Mouse (Mus musculus) thymus, adult 18-20 months (tissue): ENCODE results near the gene Gm28053.
"Not testable (repeated sequence)": the region's sequence is repeated elsewhere in the genome, so short reads cannot be mapped to it uniquely, and the experiment has no call there.

Experiments used
- DNase-seq, 2 experiments: peaks; one replicate each; pipeline ENCODE4 v3.0.0; 2022; ENCODE audit warnings: mixed read lengths in 2 of 2

Gm28053 gene

GRCm38 (mm10) chr6:48718455-48718854 lies at the start of gene Gm28053, which contains the start of gene Gimap7:
TSS of gene Gm28053 (plus strand) at chr6:48718607.
TSS of gene Gimap7 (plus strand) at chr6:48718621.
- peak; percentile 68 to 85 for DNase-seq

GRCm38 (mm10) chr6:48669446-48669969 lies 48.9 kb upstream of the Gm28053 start:
- DNase-seq, result no peak

GRCm38 (mm10) chr6:48674291-48675058 lies 43.9 kb upstream of the Gm28053 start:
- DNase-seq, result no peak

GRCm38 (mm10) chr6:48675400-48675930 lies 42.9 kb upstream of the Gm28053 start:
- no peak for DNase-seq

GRCm38 (mm10) chr6:48675931-48676859 lies 42.2 kb upstream of the Gm28053 start, which contains the start of gene Gimap9:
TSS of gene Gimap9 (plus strand) at chr6:48676129.
- peak; percentile 73 to 85 for DNase-seq

- DNase-seq, result no peak
Measured at GRCm38 (mm10) chr6:48676860-48677415, 41.5 kb upstream of the Gm28053 start.

GRCm38 (mm10) chr6:48677492-48678345 lies 40.7 kb upstream of the Gm28053 start:
- DNase-seq, result no peak

- no peak for DNase-seq
Measured at GRCm38 (mm10) chr6:48678391-48678790, 40.0 kb upstream of the Gm28053 start.

- no peak for DNase-seq
Measured at GRCm38 (mm10) chr6:48679701-48680100, 38.7 kb upstream of the Gm28053 start.

- no peak for DNase-seq
Measured at GRCm38 (mm10) chr6:48680421-48680820, 38.0 kb upstream of the Gm28053 start.

GRCm38 (mm10) chr6:48681472-48682090 lies 36.8 kb upstream of the Gm28053 start:
- DNase-seq, result no peak

GRCm38 (mm10) chr6:48682271-48682670 lies 36.1 kb upstream of the Gm28053 start:
- no peak for DNase-seq

- DNase-seq, result not testable (repeated sequence)
Measured at GRCm38 (mm10) chr6:48683263-48683821, 35.1 kb upstream of the Gm28053 start.

- no peak for DNase-seq
Measured at GRCm38 (mm10) chr6:48684319-48684718, 34.1 kb upstream of the Gm28053 start, which contains the start of gene Gimap4. TSS of gene Gimap4 (plus strand) at chr6:48684549.

- DNase-seq, result no peak
Measured at GRCm38 (mm10) chr6:48684806-48685205, 33.6 kb upstream of the Gm28053 start.

- no peak for DNase-seq
Measured at GRCm38 (mm10) chr6:48685251-48685650, 33.2 kb upstream of the Gm28053 start.

- DNase-seq, result no peak
Measured at GRCm38 (mm10) chr6:48685694-48686665, 32.4 kb upstream of the Gm28053 start.

- no peak for DNase-seq
Measured at GRCm38 (mm10) chr6:48687077-48687476, 31.3 kb upstream of the Gm28053 start.

- DNase-seq, result no peak
Measured at GRCm38 (mm10) chr6:48689320-48689719, 29.1 kb upstream of the Gm28053 start.
